Mouse (Mus musculus) intestine, embryonic 15.5 days (tissue): ENCODE results near the gene Rassf1. TPM values are rescaled to one million over a fixed set of nuclear protein-coding genes. Genes with fewer than 3 reads are reported as not detected.
A peak's percentile ranks its signal among the peaks of the same experiment; 100 is the strongest.

Source experiments
- ATAC-seq: fragments of 200-750 bp; cut with Nextera tagmentation; 2 replicates; pipeline ENCODE4 v1.8.0; 2017; ENCODE audit warnings: moderate TSS enrichment, moderate library complexity
- H3K27ac ChIP-seq: fragments of 300-500 bp; sonication (generic); 2 replicates; pipeline ENCODE4 v1.5.1; 2015; ENCODE audit warnings: mild to moderate bottlenecking, inconsistent platforms
- H3K27me3 ChIP-seq: fragments of 300-500 bp; sonication (generic); replicated peaks from 2 replicates; pipeline ENCODE4 v1.6.1; 2015; ENCODE audit warnings: inconsistent platforms
- H3K36me3 ChIP-seq: fragments of 300-500 bp; sonication (generic); 2 replicates; pipeline ENCODE4 v1.6.1; 2015; ENCODE audit warnings: inconsistent platforms
- H3K4me1 ChIP-seq: fragments of 300-500 bp; sonication (generic); replicated peaks from 2 replicates; pipeline ENCODE4 v1.6.1; 2015; ENCODE audit warnings: inconsistent platforms
- H3K4me2 ChIP-seq: fragments of 300-500 bp; sonication (generic); replicated peaks from 2 replicates; pipeline ENCODE4 v1.6.1; 2015; ENCODE audit warnings: mild to moderate bottlenecking, inconsistent platforms
- H3K4me3 ChIP-seq: fragments of 300-500 bp; sonication (generic); replicated peaks from 2 replicates; pipeline ENCODE4 v1.5.1; 2015; ENCODE audit warnings: inconsistent platforms
- H3K9ac ChIP-seq: fragments of 300-500 bp; sonication (generic); 2 replicates; pipeline ENCODE4 v1.6.1; 2015; ENCODE audit warnings: inconsistent platforms
- H3K9me3 ChIP-seq: fragments of 300-500 bp; sonication (generic); 2 replicates; pipeline ENCODE4 v1.6.1; 2016; ENCODE audit warnings: inconsistent platforms
- WGBS: fragments of 180-500 bp; shearing (Covaris S2); methylation state at CpG from one replicate; pipeline ENCODE4 v1.1.7; 2015; 5-methylcytosine and 5-hydroxymethylcytosine counted together
- polyA plus RNA-seq: library from polyadenylated mRNA; unstranded; fragments of >200 nt; fragmentation: Nextera tagmentation; extraction: Ambion mirVana; gene quantifications from 2 replicates; pipeline ENCODE4 v1.2.1, GENCODE M21; 2015

Gene Rassf1
- polyA plus RNA-seq, 1 experiment from 2014 or later = 51.7 TPM

GRCm38 (mm10) chr9:107587833-107588639 lies 36.7 kb downstream of the Rassf1 start:
- Histone ChIP-seq H3K4me3 (peak overlapping the region; percentile 74), H3K36me3 (peaks cover 37% of the 10 kb centered on the region), H3K9ac (peak overlapping the region; percentile 63), H3K4me2 (peak overlapping the region; percentile 73), H3K27me3 (no peaks in the 10 kb centered on the region), H3K27ac (peak overlapping the region; percentile 49; the same call in 1 of the 2 replicates), H3K4me1 (peaks cover 28% of the 10 kb centered on the region), H3K9me3 (no peaks in the 10 kb centered on the region)
- 2% methylated on average over 33 of the region's 33 CpGs for WGBS
- ATAC-seq = no peak

GRCm38 (mm10) chr9:107590058-107590772 lies 38.9 kb downstream of the Rassf1 start:
- Histone ChIP-seq H3K4me1 (peaks cover 28% of the 10 kb centered on the region), H3K4me2 (peak overlapping the region; percentile 73), H3K27ac (peak overlapping the region; percentile 72), H3K4me3 (peak overlapping the region; percentile 2; the same call in 1 of the 2 replicates), H3K27me3 (no peaks in the 10 kb centered on the region), H3K9ac (peak overlapping the region; percentile 17; the same call in 1 of the 2 replicates), H3K9me3 (no peaks in the 10 kb centered on the region), H3K36me3 (peaks cover 41% of the 10 kb centered on the region)
- peak; percentile 6; the same call in 1 of the 2 replicates for ATAC-seq
- 78% methylated on average over 25 of the region's 25 CpGs for WGBS

GRCm38 (mm10) chr9:107590773-107591060 lies 39.4 kb downstream of the Rassf1 start:
- H3K9me3 ChIP-seq = no peaks in the 10 kb centered on the region
- H3K4me2 ChIP-seq = peak overlapping the region; percentile 73
- H3K27me3 ChIP-seq = no peaks in the 10 kb centered on the region
- H3K4me3 ChIP-seq = peak overlapping the region; percentile 2; the same call in 1 of the 2 replicates
- 83% methylated on average over 6 of the region's 6 CpGs for WGBS
- H3K4me1 ChIP-seq = peaks cover 28% of the 10 kb centered on the region
- peaks cover 41% of the 10 kb centered on the region for H3K36me3 ChIP-seq
- H3K9ac ChIP-seq = no peak overlapping the region
- H3K27ac ChIP-seq = peak overlapping the region; percentile 72
- no peak for ATAC-seq

GRCm38 (mm10) chr9:107593101-107593976 lies 42.0 kb downstream of the Rassf1 start:
- H3K4me1 ChIP-seq = peaks cover 22% of the 10 kb centered on the region
- H3K9me3 ChIP-seq = no peaks in the 10 kb centered on the region
- H3K27me3 ChIP-seq = no peaks in the 10 kb centered on the region
- no peak overlapping the region for H3K4me2 ChIP-seq
- no peak overlapping the region for H3K4me3 ChIP-seq
- ATAC-seq = no peak
- 80% methylated on average over 11 of the region's 11 CpGs for WGBS
- H3K9ac ChIP-seq = no peak overlapping the region
- H3K36me3 ChIP-seq = peaks cover 44% of the 10 kb centered on the region
- no peak overlapping the region for H3K27ac ChIP-seq

- Histone ChIP-seq H3K36me3 (peaks cover 44% of the 10 kb centered on the region), H3K27ac (no peak overlapping the region), H3K4me3 (no peak overlapping the region), H3K4me1 (peaks cover 19% of the 10 kb centered on the region), H3K9me3 (no peaks in the 10 kb centered on the region), H3K27me3 (no peaks in the 10 kb centered on the region), H3K4me2 (no peak overlapping the region), H3K9ac (no peak overlapping the region)
- 78% methylated on average over 8 of the region's 8 CpGs for WGBS
- ATAC-seq = no peak
Observed at GRCm38 (mm10) chr9:107594281-107595062, 43.1 kb downstream of the Rassf1 start.

- no peak overlapping the region for H3K4me2 ChIP-seq
- 89% methylated on average over 11 of the region's 11 CpGs for WGBS
- no peaks in the 10 kb centered on the region for H3K27me3 ChIP-seq
- H3K4me1 ChIP-seq = peaks cover 15% of the 10 kb centered on the region; the same call in 1 of the 2 replicates
- no peak for ATAC-seq
- peaks cover 24% of the 10 kb centered on the region for H3K36me3 ChIP-seq
- no peak overlapping the region for H3K27ac ChIP-seq
- no peak overlapping the region for H3K9ac ChIP-seq
- no peaks in the 10 kb centered on the region for H3K9me3 ChIP-seq
- H3K4me3 ChIP-seq = no peak overlapping the region
Observed at GRCm38 (mm10) chr9:107596619-107597569, 45.5 kb downstream of the Rassf1 start.

GRCm38 (mm10) chr9:107598385-107598784 lies 47.0 kb downstream of the Rassf1 start:
- Histone ChIP-seq H3K36me3 (0 out of 2 replicates have a peak, but pooled peaks cover 10% of the 10 kb centered on the region), H3K4me1 (peaks cover 17% of the 10 kb centered on the region; the same call in 1 of the 2 replicates), H3K4me3 (no peak overlapping the region), H3K27ac (no peak overlapping the region), H3K9ac (no peak overlapping the region), H3K9me3 (no peaks in the 10 kb centered on the region), H3K4me2 (no peak overlapping the region), H3K27me3 (no peaks in the 10 kb centered on the region)
- 70% methylated on average over 5 of the region's 5 CpGs for WGBS
- ATAC-seq = no peak

- 79% methylated on average over 9 of the region's 9 CpGs for WGBS
- no peak overlapping the region for H3K27ac ChIP-seq
Observed at GRCm38 (mm10) chr9:107599433-107599832, 48.1 kb downstream of the Rassf1 start.

GRCm38 (mm10) chr9:107599842-107600241 lies 48.5 kb downstream of the Rassf1 start:
- Histone ChIP-seq H3K4me2 (no peak overlapping the region), H3K27me3 (no peaks in the 10 kb centered on the region), H3K4me3 (no peak overlapping the region), H3K9ac (no peak overlapping the region), H3K9me3 (no peaks in the 10 kb centered on the region), H3K36me3 (0 out of 2 replicates have a peak, but pooled peaks cover 3% of the 10 kb centered on the region), H3K27ac (no peak overlapping the region), H3K4me1 (peaks cover 27% of the 10 kb centered on the region; the same call in 1 of the 2 replicates)
- no peak for ATAC-seq
- 67% methylated on average over 14 of the region's 14 CpGs for WGBS

More at GRCm38 (mm10) chr9:107599433-107599832, 48.1 kb downstream of the Rassf1 start:
- no peak for ATAC-seq
- Histone ChIP-seq H3K4me3 (no peak overlapping the region), H3K9ac (no peak overlapping the region), H3K4me1 (peaks cover 25% of the 10 kb centered on the region; the same call in 1 of the 2 replicates), H3K36me3 (0 out of 2 replicates have a peak, but pooled peaks cover 3% of the 10 kb centered on the region), H3K4me2 (no peak overlapping the region), H3K9me3 (no peaks in the 10 kb centered on the region), H3K27me3 (no peaks in the 10 kb centered on the region)

GRCm38 (mm10) chr9:107600745-107601144 lies 49.4 kb downstream of the Rassf1 start:
- no peak overlapping the region for H3K27ac ChIP-seq
- no peaks in the 10 kb centered on the region for H3K9me3 ChIP-seq
- peaks cover 32% of the 10 kb centered on the region for H3K4me1 ChIP-seq
- no peak overlapping the region for H3K4me2 ChIP-seq
- no peak for ATAC-seq
- H3K4me3 ChIP-seq = no peak overlapping the region
- no peak overlapping the region for H3K9ac ChIP-seq
- H3K36me3 ChIP-seq = 0 out of 2 replicates have a peak, but pooled peaks cover 3% of the 10 kb centered on the region
- H3K27me3 ChIP-seq = no peaks in the 10 kb centered on the region
- 77% methylated on average over 12 of the region's 12 CpGs for WGBS
